Mouse (Mus musculus): ENCODE results near the gene Eri2. TPM values are rescaled to one million over a fixed set of nuclear protein-coding genes. Genes with fewer than 3 reads are reported as not detected.

Eri2 gene
- polyA plus RNA-seq (2015; fragmentation: Nextera tagmentation; extraction: Ambion mirVana): 16.5 and 18.3 TPM in 2 replicates

- H3K27ac ChIP-seq (ENCODE audit: low read length): peak within 1 kb of the TSS; percentile 69
- WGBS: under 1% methylated on average over 53 of the region's 53 CpGs
Measured at GRCm38 (mm10) chr7:119793586-119794250, at the start of gene Eri2, which contains the start of gene Rexo5. Gene Eri2 (minus strand): TSS chr7:119794058. Gene Rexo5 (plus strand): TSS chr7:119794006.

GRCm38 (mm10) chr7:119841820-119842449 is 48.1 kb upstream of the Eri2 start:
- ATAC-seq: no peak
- Histone ChIP-seq H3K27ac (ENCODE audit: low read length) (no peak overlapping the region), H3K9me3 (replicated peaks; ENCODE audit: control insufficient read depth, low read length, poor library complexity, severe bottlenecking) (no peaks in the 10 kb centered on the region), H3K27me3 (ENCODE audit: control insufficient read depth, insufficient read depth, low read depth, low read length) (no peaks in the 10 kb centered on the region), H3K4me1 (ENCODE audit: control insufficient read depth, insufficient read depth, low read length) (no peaks in the 10 kb centered on the region), H3K36me3 (ENCODE audit: control insufficient read depth, insufficient read depth, low read length) (no peaks in the 10 kb centered on the region; the same call in 1 of the 2 replicates), H3K9ac (ENCODE audit: low read depth, low read length) (no peak overlapping the region), H3K4me2 (ENCODE audit: low read length) (no peak overlapping the region), H3K4me3 (ENCODE audit: low read depth, low read length) (no peak overlapping the region)
- WGBS: 93% methylated on average over 4 of the region's 4 CpGs

More at GRCm38 (mm10) chr7:119793586-119794250, at the start of gene Eri2, which contains the start of gene Rexo5:
- peak within 1 kb of the TSS; percentile 70 for H3K4me3 ChIP-seq (ENCODE audit: low read depth, low read length)
- H3K4me1 ChIP-seq (ENCODE audit: control insufficient read depth, insufficient read depth, low read length): peaks cover 4% of the 10 kb centered on the region; the same call in 1 of the 2 replicates
- H3K27me3 ChIP-seq (ENCODE audit: control insufficient read depth, insufficient read depth, low read depth, low read length): no peaks in the 10 kb centered on the region
- H3K36me3 ChIP-seq (ENCODE audit: control insufficient read depth, insufficient read depth, low read length): 0 out of 2 replicates have a peak, but pooled peaks cover 4% of the 10 kb centered on the region
- H3K9me3 ChIP-seq (replicated peaks; ENCODE audit: control insufficient read depth, low read length, poor library complexity, severe bottlenecking): no peaks in the 10 kb centered on the region
- ATAC-seq: peak; percentile 98
- peak within 1 kb of the TSS; percentile 80 for H3K9ac ChIP-seq (ENCODE audit: low read depth, low read length)
- H3K4me2 ChIP-seq (ENCODE audit: low read length): peak within 1 kb of the TSS; percentile 64

DNA sequence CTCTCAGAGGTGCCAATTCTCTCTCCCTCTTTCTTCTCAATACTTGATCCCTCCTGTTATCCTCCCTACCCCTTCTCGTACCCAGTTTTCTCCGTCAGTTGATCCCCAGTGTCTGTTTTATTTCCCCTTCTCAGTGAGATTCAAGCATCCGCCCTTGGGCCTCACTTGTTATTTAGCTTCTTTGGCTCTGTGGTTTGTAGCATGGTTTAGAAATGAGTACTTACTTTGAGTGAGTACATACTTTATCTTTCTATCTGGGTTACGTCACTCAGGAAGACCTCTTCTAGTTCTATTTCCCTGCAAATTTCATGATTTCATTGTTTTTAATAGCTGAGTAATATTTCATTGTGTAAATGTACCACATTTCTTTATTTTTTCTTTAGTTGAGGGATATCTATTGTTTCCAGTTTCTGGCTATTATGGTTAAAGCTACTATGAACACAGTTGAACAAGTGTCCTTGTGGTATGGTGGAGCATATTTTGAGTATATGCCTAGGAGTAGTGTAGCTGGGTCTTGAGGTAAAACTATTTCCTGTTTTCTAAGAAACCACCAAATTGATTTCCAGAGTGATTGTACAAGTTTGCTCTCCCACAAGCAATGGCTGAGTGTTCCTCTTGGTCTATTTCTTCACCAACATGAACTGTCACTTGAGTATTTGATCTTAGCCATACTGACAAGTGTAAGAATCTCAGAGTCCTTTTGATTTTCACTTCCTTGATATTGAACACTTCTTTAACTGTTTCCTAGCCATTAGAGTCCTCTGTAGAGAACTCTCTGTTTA is 42.3 kb upstream of the Eri2 start:
- ATAC-seq: no peak
- no peak overlapping the region for H3K4me3 ChIP-seq (ENCODE audit: low read depth, low read length)
- no peaks in the 10 kb centered on the region for H3K4me1 ChIP-seq (ENCODE audit: control insufficient read depth, insufficient read depth, low read length)
- no peaks in the 10 kb centered on the region for H3K27me3 ChIP-seq (ENCODE audit: control insufficient read depth, insufficient read depth, low read depth, low read length)
- no peak overlapping the region for H3K4me2 ChIP-seq (ENCODE audit: low read length)
- H3K36me3 ChIP-seq (ENCODE audit: control insufficient read depth, insufficient read depth, low read length): no peaks in the 10 kb centered on the region; the same call in 1 of the 2 replicates
- no peak overlapping the region for H3K27ac ChIP-seq (ENCODE audit: low read length)
- no peak overlapping the region for H3K9ac ChIP-seq (ENCODE audit: low read depth, low read length)
- 98% methylated on average over 4 of the region's 4 CpGs for WGBS
- no peaks in the 10 kb centered on the region for H3K9me3 ChIP-seq (replicated peaks; ENCODE audit: control insufficient read depth, low read length, poor library complexity, severe bottlenecking)

DNA sequence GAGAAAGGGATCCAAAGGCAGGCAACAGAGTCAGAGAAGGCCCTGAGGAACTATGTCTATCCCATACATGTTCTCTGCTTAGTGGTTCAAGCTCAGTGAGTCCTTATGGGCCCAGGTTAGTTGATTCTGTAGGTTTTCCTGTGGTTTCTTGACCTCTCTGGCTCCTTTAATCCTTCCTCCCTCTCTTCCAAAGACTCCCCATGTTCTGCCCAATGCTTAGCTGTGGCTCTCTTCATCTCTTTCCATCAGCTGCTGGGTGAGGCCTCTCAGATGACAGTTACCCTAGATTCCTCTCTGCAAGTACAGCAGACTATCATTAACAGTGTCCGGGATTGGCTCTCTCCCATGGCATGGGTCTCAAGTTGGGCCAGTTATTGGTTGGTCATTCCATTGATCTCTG is 41.5 kb upstream of the Eri2 start:
- ATAC-seq: no peak

DNA sequence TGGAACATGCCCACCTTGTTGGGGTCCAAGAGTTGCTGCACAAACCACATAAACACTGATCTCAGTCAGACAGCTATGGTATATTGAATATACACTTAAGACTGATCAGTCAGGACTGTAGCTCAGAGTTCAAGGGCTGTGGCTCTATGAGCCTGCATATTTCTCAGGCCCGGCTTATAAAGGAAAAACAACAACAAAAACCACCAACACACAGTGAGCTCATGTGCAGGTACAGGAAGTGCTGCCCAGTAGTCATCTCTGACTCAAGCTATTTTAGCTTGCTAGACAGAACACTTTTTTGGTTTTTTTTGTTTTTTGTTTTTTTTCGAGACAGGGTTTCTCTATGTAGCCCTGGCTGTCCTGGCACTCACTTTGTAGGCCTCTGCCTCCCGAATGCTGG is 14.9 kb upstream of the Eri2 start:
- H3K27ac ChIP-seq (ENCODE audit: low read length): no peak overlapping the region
- WGBS: 92% methylated on average over 3 of the region's 3 CpGs
- no peaks in the 10 kb centered on the region for H3K9me3 ChIP-seq (replicated peaks; ENCODE audit: control insufficient read depth, low read length, poor library complexity, severe bottlenecking)
- H3K27me3 ChIP-seq (ENCODE audit: control insufficient read depth, insufficient read depth, low read depth, low read length): no peaks in the 10 kb centered on the region
- H3K9ac ChIP-seq (ENCODE audit: low read depth, low read length): no peak overlapping the region
- no peak for ATAC-seq
- H3K4me3 ChIP-seq (ENCODE audit: low read depth, low read length): no peak overlapping the region
- no peaks in the 10 kb centered on the region for H3K36me3 ChIP-seq (ENCODE audit: control insufficient read depth, insufficient read depth, low read length)
- H3K4me1 ChIP-seq (ENCODE audit: control insufficient read depth, insufficient read depth, low read length): no peaks in the 10 kb centered on the region
- H3K4me2 ChIP-seq (ENCODE audit: low read length): no peak overlapping the region

More for the DNA sequence above, 41.5 kb upstream of the Eri2 start:
- Histone ChIP-seq H3K4me3 (ENCODE audit: low read depth, low read length) (no peak overlapping the region), H3K4me2 (ENCODE audit: low read length) (no peak overlapping the region), H3K27ac (ENCODE audit: low read length) (no peak overlapping the region), H3K9ac (ENCODE audit: low read depth, low read length) (no peak overlapping the region), H3K27me3 (ENCODE audit: control insufficient read depth, insufficient read depth, low read depth, low read length) (no peaks in the 10 kb centered on the region), H3K9me3 (replicated peaks; ENCODE audit: control insufficient read depth, low read length, poor library complexity, severe bottlenecking) (no peaks in the 10 kb centered on the region), H3K4me1 (ENCODE audit: control insufficient read depth, insufficient read depth, low read length) (no peaks in the 10 kb centered on the region), H3K36me3 (ENCODE audit: control insufficient read depth, insufficient read depth, low read length) (no peaks in the 10 kb centered on the region; the same call in 1 of the 2 replicates)
- 100% methylated on average over 1 of the region's 1 CpGs for WGBS

DNA sequence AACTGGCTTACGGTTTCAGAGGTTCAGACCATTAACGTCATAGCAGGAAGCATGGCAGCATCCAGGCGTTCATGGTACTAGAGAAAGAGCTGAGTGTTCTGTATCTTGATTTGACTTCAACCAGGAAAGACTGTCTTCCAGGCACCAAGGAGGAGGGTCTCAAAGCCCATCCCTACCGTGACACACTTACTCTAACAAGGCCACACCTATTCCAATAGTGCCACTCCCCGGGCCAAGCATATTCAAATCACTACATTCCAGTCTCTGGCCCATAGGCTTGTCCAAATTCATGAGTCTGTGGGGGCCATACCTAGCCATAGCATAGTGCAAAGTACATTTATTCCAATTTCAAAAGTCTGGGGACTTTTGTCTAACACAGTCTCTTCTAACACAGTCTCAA is 13.5 kb upstream of the Eri2 start:
- ATAC-seq: no peak
- H3K9me3 ChIP-seq (replicated peaks; ENCODE audit: control insufficient read depth, low read length, poor library complexity, severe bottlenecking): no peaks in the 10 kb centered on the region
- H3K4me3 ChIP-seq (ENCODE audit: low read depth, low read length): no peak overlapping the region
- no peaks in the 10 kb centered on the region for H3K36me3 ChIP-seq (ENCODE audit: control insufficient read depth, insufficient read depth, low read length)
- H3K27ac ChIP-seq (ENCODE audit: low read length): no peak overlapping the region
- no peaks in the 10 kb centered on the region for H3K4me1 ChIP-seq (ENCODE audit: control insufficient read depth, insufficient read depth, low read length)
- no peak overlapping the region for H3K9ac ChIP-seq (ENCODE audit: low read depth, low read length)
- WGBS: 96% methylated on average over 5 of the region's 5 CpGs
- H3K27me3 ChIP-seq (ENCODE audit: control insufficient read depth, insufficient read depth, low read depth, low read length): no peaks in the 10 kb centered on the region
- H3K4me2 ChIP-seq (ENCODE audit: low read length): no peak overlapping the region

GRCm38 (mm10) chr7:119800991-119801390 is 7.1 kb upstream of the Eri2 start:
- Histone ChIP-seq H3K9me3 (replicated peaks; ENCODE audit: control insufficient read depth, low read length, poor library complexity, severe bottlenecking) (no peaks in the 10 kb centered on the region), H3K27me3 (ENCODE audit: control insufficient read depth, insufficient read depth, low read depth, low read length) (no peaks in the 10 kb centered on the region), H3K27ac (ENCODE audit: low read length) (no peak overlapping the region), H3K36me3 (ENCODE audit: control insufficient read depth, insufficient read depth, low read length) (no peaks in the 10 kb centered on the region), H3K4me1 (ENCODE audit: control insufficient read depth, insufficient read depth, low read length) (no peaks in the 10 kb centered on the region), H3K4me3 (ENCODE audit: low read depth, low read length) (no peak overlapping the region), H3K4me2 (ENCODE audit: low read length) (no peak overlapping the region), H3K9ac (ENCODE audit: low read depth, low read length) (no peak overlapping the region)
- ATAC-seq: no peak
- 93% methylated on average over 3 of the region's 3 CpGs for WGBS

DNA sequence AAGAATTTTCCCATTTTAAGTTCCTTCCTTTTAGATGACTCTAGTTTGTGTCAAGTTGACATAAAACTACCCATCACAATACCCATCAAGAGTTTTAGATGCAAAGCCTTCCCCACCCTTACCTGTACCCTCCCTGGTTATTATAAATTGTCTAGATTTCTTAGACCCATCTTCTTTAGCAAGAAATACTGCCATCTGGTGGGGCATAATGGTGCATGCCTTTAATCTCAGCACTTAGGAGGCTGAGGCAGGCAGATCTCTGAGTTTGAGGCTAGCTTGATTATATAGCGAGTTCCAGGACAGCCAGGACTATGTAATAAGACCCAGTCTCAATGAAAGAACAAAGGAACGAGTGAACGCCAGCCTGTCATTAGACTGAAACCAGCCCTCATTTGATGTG is 6.6 kb upstream of the Eri2 start:
- H3K27ac ChIP-seq (ENCODE audit: low read length): no peak overlapping the region
- no peak overlapping the region for H3K9ac ChIP-seq (ENCODE audit: low read depth, low read length)
- 96% methylated on average over 3 of the region's 3 CpGs for WGBS
- no peak overlapping the region for H3K4me2 ChIP-seq (ENCODE audit: low read length)
- no peaks in the 10 kb centered on the region for H3K4me1 ChIP-seq (ENCODE audit: control insufficient read depth, insufficient read depth, low read length)
- no peaks in the 10 kb centered on the region for H3K27me3 ChIP-seq (ENCODE audit: control insufficient read depth, insufficient read depth, low read depth, low read length)
- ATAC-seq: no peak
- H3K4me3 ChIP-seq (ENCODE audit: low read depth, low read length): no peak overlapping the region
- no peaks in the 10 kb centered on the region for H3K9me3 ChIP-seq (replicated peaks; ENCODE audit: control insufficient read depth, low read length, poor library complexity, severe bottlenecking)
- H3K36me3 ChIP-seq (ENCODE audit: control insufficient read depth, insufficient read depth, low read length): no peaks in the 10 kb centered on the region

Data from midbrain, embryonic 16.5 days (tissue).